Mouse (Mus musculus) embryonic fibroblast, embryonic 13.5 days (primary cell): ENCODE measurements around the gene BC049715.

Source experiments
- CTCF ChIP-seq: IDR thresholded peaks from 2 replicates; pipeline ENCODE4 v1.5.1; 2011; ENCODE audit warnings: mild to moderate bottlenecking, control low read depth, low read length, moderate library complexity, borderline replicate concordance; ENCODE audit not compliant: insufficient read depth
- POLR2A ChIP-seq: IDR thresholded peaks from 2 replicates; pipeline ENCODE4 v1.6.1; 2011; ENCODE audit warnings: low read depth, mild to moderate bottlenecking, control low read depth, low read length, moderate library complexity

GRCm38 (mm10) chr6:136815381-136815780 lies 12.0 kb upstream of the BC049715 start:
- TF ChIP-seq POLR2A (no peak), CTCF (no peak)
